Mouse (Mus musculus) forebrain, embryonic 16.5 days (tissue): ENCODE data around the gene Kptn. TPM values are rescaled to one million over a fixed set of nuclear protein-coding genes. Genes with fewer than 3 reads are reported as not detected.

Experiments
- ATAC-seq: fragments of 200-750 bp; cut with Nextera tagmentation; 2 replicates; pipeline ENCODE4 v1.8.0; 2017; ENCODE audit warnings: mild to moderate bottlenecking, moderate library complexity
- H3K27ac ChIP-seq: fragments of 300-500 bp; sonication (generic); 2 replicates; pipeline ENCODE4 v1.5.1; 2014; ENCODE audit warnings: low read length, control low read depth
- H3K27me3 ChIP-seq: fragments of 300-500 bp; sonication (generic); replicated peaks from 2 replicates; pipeline ENCODE4 v1.6.1; 2014; ENCODE audit warnings: low read length; ENCODE audit not compliant: control insufficient read depth, insufficient read depth
- H3K36me3 ChIP-seq: fragments of 300-500 bp; sonication (generic); 2 replicates; pipeline ENCODE4 v1.6.1; 2014; ENCODE audit not compliant: control insufficient read depth, insufficient read depth
- H3K4me1 ChIP-seq: fragments of 300-500 bp; sonication (generic); replicated peaks from 2 replicates; pipeline ENCODE4 v1.6.1; 2014; ENCODE audit warnings: low read length; ENCODE audit not compliant: control insufficient read depth, insufficient read depth
- H3K4me2 ChIP-seq: fragments of 300-500 bp; sonication (generic); 2 replicates; pipeline ENCODE4 v1.6.1; 2014; ENCODE audit warnings: mild to moderate bottlenecking, low read length, control low read depth
- H3K4me3 ChIP-seq: fragments of 300-500 bp; sonication (generic); replicated peaks from 2 replicates; pipeline ENCODE4 v1.5.1; 2014; ENCODE audit warnings: mild to moderate bottlenecking, low read length, control low read depth
- H3K9ac ChIP-seq: fragments of 300-500 bp; sonication (generic); replicated peaks from 2 replicates; pipeline ENCODE4 v1.6.1; 2014; ENCODE audit warnings: low read depth, low read length, control low read depth
- H3K9me3 ChIP-seq: fragments of 300-500 bp; sonication (generic); 2 replicates; pipeline ENCODE4 v1.6.1; 2016; ENCODE audit warnings: low read length; ENCODE audit not compliant: control insufficient read depth
- WGBS: fragments of 180-500 bp; shearing (Covaris S2); extraction: QIAGEN DNeasy Blood & Tissue Kit; methylation state at CpG from one replicate; pipeline ENCODE4 v1.1.7; 2014; 5-methylcytosine and 5-hydroxymethylcytosine counted together
- polyA plus RNA-seq: library from polyadenylated mRNA; unstranded; fragments of >200 nt; fragmentation: Nextera tagmentation; extraction: Ambion mirVana; gene quantifications from 2 replicates; pipeline ENCODE4 v1.2.1, GENCODE M21; 2015

Kptn gene
- polyA plus RNA-seq, 1 experiment from 2014 or later = 53.2 TPM

GRCm38 (mm10) chr7:16172586-16173140 is 53.0 kb downstream of the Kptn start:
- 48% methylated on average over 1 of the region's 1 CpGs for WGBS
- no peak for ATAC-seq
- H3K4me3 ChIP-seq = no peak overlapping the region
- H3K9me3 ChIP-seq = 0 out of 2 replicates have a peak, but pooled peaks cover 3% of the 10 kb centered on the region
- no peak overlapping the region for H3K4me2 ChIP-seq
- H3K4me1 ChIP-seq = peaks cover 27% of the 10 kb centered on the region
- no peak overlapping the region for H3K27ac ChIP-seq
- H3K36me3 ChIP-seq = no peaks in the 10 kb centered on the region; the same call in 1 of the 2 replicates
- H3K27me3 ChIP-seq = no peaks in the 10 kb centered on the region
- no peak overlapping the region for H3K9ac ChIP-seq

- no peak overlapping the region for H3K4me3 ChIP-seq
- H3K4me2 ChIP-seq = no peak overlapping the region
- ATAC-seq = no peak
- peaks cover 27% of the 10 kb centered on the region for H3K4me1 ChIP-seq
- H3K9me3 ChIP-seq = no peaks in the 10 kb centered on the region
- H3K27ac ChIP-seq = no peak overlapping the region
- no peak overlapping the region for H3K9ac ChIP-seq
- H3K36me3 ChIP-seq = peaks cover 3% of the 10 kb centered on the region
- 55% methylated on average over 5 of the region's 5 CpGs for WGBS
- no peaks in the 10 kb centered on the region for H3K27me3 ChIP-seq
These were observed 53.5 kb downstream of the Kptn start for GRCm38 (mm10) chr7:16173146-16173545.

- H3K27ac ChIP-seq = peak within 1 kb of the TSS; percentile 65
- WGBS = under 1% methylated on average over 40 of the region's 42 CpGs
- H3K4me2 ChIP-seq = peak within 1 kb of the TSS; percentile 58
- ATAC-seq = peak; percentile 91
- H3K27me3 ChIP-seq = no peaks in the 10 kb centered on the region
- H3K4me3 ChIP-seq = peak within 1 kb of the TSS; percentile 82
- peaks cover 27% of the 10 kb centered on the region for H3K4me1 ChIP-seq
- H3K9me3 ChIP-seq = no peaks in the 10 kb centered on the region
- H3K9ac ChIP-seq = peak within 1 kb of the TSS; percentile 88
- peaks cover 15% of the 10 kb centered on the region for H3K36me3 ChIP-seq
These were observed 55.2 kb downstream of the Kptn start, which contains the start of gene Meis3 for GRCm38 (mm10) chr7:16174597-16175541. TSS of gene Meis3 (plus strand) at chr7:16175090.

GRCm38 (mm10) chr7:16175542-16175931 is 55.8 kb downstream of the Kptn start:
- Histone ChIP-seq H3K36me3 (peaks cover 18% of the 10 kb centered on the region), H3K9me3 (no peaks in the 10 kb centered on the region), H3K27ac (peak overlapping the region; percentile 65), H3K27me3 (no peaks in the 10 kb centered on the region), H3K9ac (peak overlapping the region; percentile 88), H3K4me2 (peak overlapping the region; percentile 58), H3K4me1 (peaks cover 27% of the 10 kb centered on the region), H3K4me3 (peak overlapping the region; percentile 82)
- WGBS = 0% methylated on average over 10 of the region's 10 CpGs
- peak; percentile 41 for ATAC-seq

Other genes starting within 250 kb of the Kptn start
- gene Crx, start 239.9 kb upstream of the Kptn start, polyA plus RNA-seq = 0.07 TPM in 1 of 2 replicates, not detected in the other
- gene Crxos, start 237.3 kb upstream of the Kptn start, polyA plus RNA-seq = not detected in 2 replicates
- 1,473 and 1,544 TPM in 2 replicates for gene Selenow, start 197.5 kb upstream of the Kptn start, polyA plus RNA-seq
- 139 and 141 TPM in 2 replicates for gene Nop53, start 173.8 kb upstream of the Kptn start, polyA plus RNA-seq
- gene Ehd2, start 152.3 kb upstream of the Kptn start, polyA plus RNA-seq = 5.4 and 5.6 TPM in 2 replicates
- 9.0 and 11.2 TPM in 2 replicates for gene Bicra, start 72.0 kb upstream of the Kptn start, polyA plus RNA-seq
- gene Zfp541, start 58.1 kb upstream of the Kptn start, polyA plus RNA-seq = 0.14 TPM in 1 of 2 replicates, not detected in the other
- 197 and 220 TPM in 2 replicates for gene Napa, start 21.4 kb upstream of the Kptn start, polyA plus RNA-seq
- gene Slc8a2, start 9.9 kb downstream of the Kptn start, polyA plus RNA-seq = 0.72 and 1.1 TPM in 2 replicates
- gene Meis3, start 55.2 kb downstream of the Kptn start, polyA plus RNA-seq = 99.6 and 118 TPM in 2 replicates
- 13.9 and 15.5 TPM in 2 replicates for gene Dhx34, start 102.1 kb downstream of the Kptn start, polyA plus RNA-seq
- gene C5ar2, start 124.3 kb downstream of the Kptn start, polyA plus RNA-seq = 0.16 TPM in 1 of 2 replicates, not detected in the other
- 1.2 and 2.0 TPM in 2 replicates for gene C5ar1, start 139.6 kb downstream of the Kptn start, polyA plus RNA-seq
- gene Inafm1, start 153.7 kb downstream of the Kptn start, polyA plus RNA-seq = 23.3 and 27.2 TPM in 2 replicates
- 25.0 and 29.4 TPM in 2 replicates for gene Ccdc9, start 166.9 kb downstream of the Kptn start, polyA plus RNA-seq
- gene Bbc3, start 188.5 kb downstream of the Kptn start, polyA plus RNA-seq = 17.6 and 18.9 TPM in 2 replicates